Mouse (Mus musculus): ENCODE results near the gene Zmynd8.

DNA sequence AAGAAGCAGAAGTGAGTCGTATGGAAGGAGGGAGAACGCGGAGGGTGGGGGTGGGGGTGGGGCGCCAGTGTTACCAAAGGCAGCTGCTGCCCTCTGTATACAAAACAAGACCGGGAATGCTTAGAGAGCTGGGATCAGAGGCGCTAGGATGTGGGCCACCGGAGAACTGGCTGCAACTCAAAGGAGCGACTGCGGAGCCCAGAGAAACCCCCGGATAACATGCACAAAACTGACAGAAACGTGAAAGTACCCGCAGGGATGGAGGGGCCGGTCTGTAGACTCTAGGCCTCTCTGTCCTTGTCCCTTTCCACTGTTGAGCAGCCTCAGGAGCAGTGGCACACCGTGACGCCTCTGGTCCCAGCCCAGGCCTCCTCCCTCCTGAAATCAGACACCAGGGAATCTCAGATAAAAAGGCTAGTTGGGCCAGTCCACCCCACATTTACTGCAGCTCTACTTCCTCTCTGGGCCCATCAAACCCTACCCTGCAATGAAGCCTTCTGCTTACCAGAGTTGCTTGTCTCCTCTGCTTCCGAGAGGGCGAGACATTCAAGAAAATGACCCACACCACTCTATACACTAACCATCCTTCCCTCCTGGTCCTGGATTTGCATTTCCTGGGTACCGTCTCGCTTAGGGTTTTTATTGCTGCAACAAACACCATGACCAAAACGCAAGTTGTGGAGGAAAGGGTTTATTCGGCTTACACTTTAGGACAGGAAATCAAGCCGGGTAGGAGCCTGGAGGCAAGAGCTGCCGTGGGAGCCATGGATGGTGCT, 1.7 kb upstream of the Zmynd8 start:
- TF ChIP-seq CTCF (IDR thresholded peaks at IDR 0.05; ENCODE audit: low read depth, low read length) (no peak), POLR2AphosphoS5 (IDR thresholded peaks at IDR 0.05; ENCODE audit: insufficient replicate concordance, low read depth, low read length) (no peak), GATA1 (IDR thresholded peaks at IDR 0.05; ENCODE audit: borderline replicate concordance, low read length) (no peak)

Data from G1E (cell line).